Mouse (Mus musculus): ENCODE data around the gene Defa32.
"Not testable (repeated sequence)": the region's sequence is repeated elsewhere in the genome, so short reads cannot be mapped to it uniquely, and the experiment has no call there.

Gene Defa32

DNA sequence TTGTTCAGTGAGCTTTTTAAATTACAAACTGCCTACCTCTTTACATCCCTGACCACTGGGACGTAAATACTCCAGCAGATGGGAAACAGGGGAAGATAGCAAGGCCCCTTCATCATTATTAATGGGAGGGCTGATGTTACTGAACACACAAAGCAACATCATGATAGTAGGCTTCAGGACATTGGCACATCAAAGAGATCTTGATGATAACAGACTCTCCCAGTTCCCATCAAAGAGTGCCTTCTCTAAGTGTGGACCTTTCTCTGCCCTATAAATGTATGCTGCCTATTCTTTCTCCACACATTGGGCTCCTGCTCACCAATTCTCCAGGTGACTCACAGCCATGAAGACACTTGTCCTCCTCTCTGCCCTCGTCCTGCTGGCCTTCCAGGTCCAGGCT, at the start of gene Defa32:
Gene Defa32, plus strand, starts transcription at position 301 of the 400 bp plus-strand sequence.
- DNase-seq (ENCODE audit: low read depth in 2 of 2, low spot score in 2 of 2) = not testable (repeated sequence)

DNA sequence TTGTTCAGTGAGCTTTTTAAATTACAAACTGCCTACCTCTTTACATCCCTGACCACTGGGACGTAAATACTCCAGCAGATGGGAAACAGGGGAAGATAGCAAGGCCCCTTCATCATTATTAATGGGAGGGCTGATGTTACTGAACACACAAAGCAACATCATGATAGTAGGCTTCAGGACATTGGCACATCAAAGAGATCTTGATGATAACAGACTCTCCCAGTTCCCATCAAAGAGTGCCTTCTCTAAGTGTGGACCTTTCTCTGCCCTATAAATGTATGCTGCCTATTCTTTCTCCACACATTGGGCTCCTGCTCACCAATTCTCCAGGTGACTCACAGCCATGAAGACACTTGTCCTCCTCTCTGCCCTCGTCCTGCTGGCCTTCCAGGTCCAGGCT, 19.9 kb upstream of the Defa32 start, which contains the start of gene Defa20:
Gene Defa20, plus strand, starts transcription at position 301 of the 400 bp plus-strand sequence.
- not testable (repeated sequence) for DNase-seq (ENCODE audit: low read depth in 2 of 2, low spot score in 2 of 2)

GRCm38 (mm10) chr8:21565086-21565485, 36.3 kb downstream of the Defa32 start, which contains the start of gene Defa37:
Gene Defa37 (plus strand): TSS chr8:21565386.
- not testable (repeated sequence) for DNase-seq (ENCODE audit: low read depth in 2 of 2, low spot score in 2 of 2)
